Comparison of ENCODE assay signal across 7 mouse cellular contexts in genomic region chr12:108811133-108811532, GRCm38 (mm10). TPM values are rescaled to one million over a fixed set of nuclear protein-coding genes. Genes with fewer than 3 reads are reported as not detected.
DNase-seq lines count a peak whose midpoint lies in the region; ATAC-seq and TF ChIP-seq lines count a peak whose summit lies in the region.

No protein-coding gene starts in this region.

- H3K27me3 ChIP-seq in hindbrain, embryonic 11.5 days (ENCODE audit: control insufficient read depth, insufficient read depth, low read length), result no peaks in the 10 kb centered on the region

- DNase-seq in kidney, adult 9 months, result peak; percentile 52
- no peak for DNase-seq in kidney, adult 11 months
- no peak for DNase-seq in ES-E14 (ENCODE audit: low read depth, low spot score)
- DNase-seq in c-Kit-positive CD71-positive TER-119-positive erythroid progenitor cells, embryonic 14.5 days (ENCODE audit: low spot score), result peak; percentile 45
- DNase-seq in lung, adult 18-20 months, result peak; percentile 12 to 53
- DNase-seq in ovary, adult 18-20 months (ENCODE audit: low spot score), result no peak
- no peak for DNase-seq in hindbrain, embryonic 11.5 days (ENCODE audit: low spot score)

- H3K4me2 ChIP-seq in hindbrain, embryonic 11.5 days (replicated peaks; ENCODE audit: low read depth, low read length), result no peak overlapping the region

- no peak overlapping the region for H3K9ac ChIP-seq in ES-E14 (ENCODE audit: insufficient read depth, low read depth, low read length, poor library complexity, severe bottlenecking)
- H3K9ac ChIP-seq in hindbrain, embryonic 11.5 days (ENCODE audit: low read depth, low read length), result no peak overlapping the region

- no peak overlapping the region for H3K4me3 ChIP-seq in ES-E14 (ENCODE audit: insufficient read depth in 1 of 2, low read depth in 1 of 2, low read length in 2 of 2, poor library complexity in 1 of 2, severe bottlenecking in 1 of 2)
- no peak overlapping the region for H3K4me3 ChIP-seq in hindbrain, embryonic 11.5 days (ENCODE audit: low read depth, low read length)

- in situ Hi-C loops in ES-E14 (cut with MboI; ENCODE audit: low sequenced_read_pairs in 2 of 2, unreplicated experiment in 2 of 2), result no loop called here

- H3K4me1 ChIP-seq in ES-E14 (ENCODE audit: control insufficient read depth in 2 of 2, insufficient read depth in 2 of 2, low read length in 2 of 2, poor library complexity in 1 of 2), result 0 out of 4 replicates have a peak, but pooled peaks cover 0 to 3% of the 10 kb centered on the region in 2 experiments
- no peaks in the 10 kb centered on the region for H3K4me1 ChIP-seq in hindbrain, embryonic 11.5 days (replicated peaks; ENCODE audit: control insufficient read depth, insufficient read depth, low read length)

- 74% methylated on average over 2 of the region's 2 CpGs for WGBS in hindbrain, embryonic 11.5 days

- H3K9me3 ChIP-seq in ES-E14 (ENCODE audit: control insufficient read depth, insufficient read depth, low read depth, low read length), result no peaks in the 10 kb centered on the region
- H3K9me3 ChIP-seq in hindbrain, embryonic 11.5 days (ENCODE audit: control insufficient read depth, low read length), result no peaks in the 10 kb centered on the region

- H3K36me3 ChIP-seq in ES-E14 (ENCODE audit: control insufficient read depth, insufficient read depth, low read length, poor library complexity, severe bottlenecking), result peaks cover 34% of the 10 kb centered on the region
- H3K36me3 ChIP-seq in hindbrain, embryonic 11.5 days (ENCODE audit: control insufficient read depth, insufficient read depth, low read length), result peaks cover 8% of the 10 kb centered on the region; the same call in 1 of the 2 replicates

- no peak for ATAC-seq in hindbrain, embryonic 11.5 days (ENCODE audit: low FRiP score)

- no peak overlapping the region for H3K27ac ChIP-seq in ES-E14 (ENCODE audit: insufficient read depth, low read depth, low read length, poor library complexity, severe bottlenecking)
- H3K27ac ChIP-seq in hindbrain, embryonic 11.5 days (ENCODE audit: low read depth, low read length), result no peak overlapping the region

TF ChIP-seq in ES-E14, 5 proteins besides CTCF, POLR2A, EP300 and RAD21:
- peak; percentile 73; the same call in 1 of the 2 replicates for TF ChIP-seq MAFK (IDR thresholded peaks at IDR 0.05; ENCODE audit: insufficient read depth, low read depth, low read length)
- no peak for TF ChIP-seq CHD2 (IDR thresholded peaks at IDR 0.05; ENCODE audit: low read depth, low read length)
- no peak for TF ChIP-seq HCFC1 (IDR thresholded peaks at IDR 0.05; ENCODE audit: borderline replicate concordance, insufficient read depth, low read length)

RNA-seq across cellular contexts. Expression of gene Yy1, which starts 18.4 kb away (rescaled TPM):
- 40.5 and 42.2 TPM in 2 replicates for total RNA-seq in ES-E14 (2012; rRNA removed)
- polyA plus RNA-seq in hindbrain, embryonic 11.5 days (2014; fragmentation: Nextera tagmentation; extraction: Ambion mirVana), result 17.4 and 21.1 TPM in 2 replicates

RNA-seq across cellular contexts. Expression of gene Slc25a29, which starts 24.6 kb away (rescaled TPM):
- total RNA-seq in ES-E14 (2012; rRNA removed), result 2.1 and 3.5 TPM in 2 replicates
- polyA plus RNA-seq in hindbrain, embryonic 11.5 days (2014; fragmentation: Nextera tagmentation; extraction: Ambion mirVana), result 10.5 and 12.0 TPM in 2 replicates

RNA-seq across cellular contexts. Expression of gene Slc25a47, which starts 24.7 kb away (rescaled TPM):
- total RNA-seq in ES-E14 (2012; rRNA removed), result 8.1 and 8.6 TPM in 2 replicates
- polyA plus RNA-seq in hindbrain, embryonic 11.5 days (2014; fragmentation: Nextera tagmentation; extraction: Ambion mirVana), result 9.3 and 10.1 TPM in 2 replicates

Comparison
In these comparisons a context has a peak if more than half of its experiments do, and no peak if none do; other contexts are left out.
1. DNase-seq: peak in kidney, adult 9 months (single experiment), c-Kit-positive CD71-positive TER-119-positive erythroid progenitor cells, embryonic 14.5 days (single experiment) and lung, adult 18-20 months (2 of 2); none in kidney, adult 11 months (single experiment), ES-E14 (single experiment), ovary, adult 18-20 months (single experiment) and hindbrain, embryonic 11.5 days (single experiment).